Mouse (Mus musculus): ENCODE measurements at regions not wholly inside any gene's neighbourhood (a gene's known extent, or its start where the extent isn't known, plus 50 kb on each side); places are given as distances from the start of the nearest gene placed in this dataset.
A peak's percentile ranks its signal among the peaks of the same experiment; 100 is the strongest.

GRCm38 (mm10) chr9:17294327-17294726 lies 793.2 kb upstream of the Fat3 start:
- DNase-seq, result no peak

GRCm38 (mm10) chr9:17288790-17289596 lies 787.9 kb upstream of the Fat3 start:
- peak in 1 of 2 experiments; percentile 1 for DNase-seq

GRCm38 (mm10) chr9:17279334-17279990 lies 778.4 kb upstream of the Fat3 start:
- no peak for DNase-seq

- no peak for DNase-seq
Measured at GRCm38 (mm10) chr9:17272616-17273015, 771.5 kb upstream of the Fat3 start.

- peak in 1 of 2 experiments; percentile 3 for DNase-seq
Measured at GRCm38 (mm10) chr9:17269624-17270023, 768.5 kb upstream of the Fat3 start.

- DNase-seq, result no peak
Measured at GRCm38 (mm10) chr9:17257148-17257547, 756.1 kb upstream of the Fat3 start.

- no peak for DNase-seq
Measured at GRCm38 (mm10) chr9:17227091-17227481, 726.0 kb upstream of the Fat3 start.

- no peak for DNase-seq
Measured at GRCm38 (mm10) chr9:17226475-17227090, 725.5 kb upstream of the Fat3 start.

GRCm38 (mm10) chr9:17195339-17195738 lies 694.3 kb upstream of the Fat3 start:
- DNase-seq, result no peak

GRCm38 (mm10) chr9:17189552-17189951 lies 688.5 kb upstream of the Fat3 start:
- no peak for DNase-seq

GRCm38 (mm10) chr9:17168193-17168592 lies 667.1 kb upstream of the Fat3 start:
- no peak for DNase-seq

- DNase-seq, result no peak
Measured at GRCm38 (mm10) chr9:17166331-17166730, 665.2 kb upstream of the Fat3 start.

GRCm38 (mm10) chr9:17158481-17159366 lies 657.6 kb upstream of the Fat3 start:
- no peak for DNase-seq

- peak; percentile 3 to 15 for DNase-seq
Measured at GRCm38 (mm10) chr9:17152369-17152768, 651.3 kb upstream of the Fat3 start.

- DNase-seq, result no peak
Measured at GRCm38 (mm10) chr9:17149424-17149823, 648.3 kb upstream of the Fat3 start.
